Mouse (Mus musculus) hindbrain, embryonic 14.5 days (tissue): ENCODE measurements around the gene Aqp12. TPM values are rescaled to one million over a fixed set of nuclear protein-coding genes. Genes with fewer than 3 reads are reported as not detected.

Experiments
- ATAC-seq: fragments of 200-750 bp; cut with Nextera tagmentation; 2 replicates; pipeline ENCODE4 v1.8.0; 2017; ENCODE audit warnings: moderate number of reproducible peaks, mild to moderate bottlenecking, moderate TSS enrichment, moderate library complexity; ENCODE audit not compliant: low FRiP score
- DNase-seq: peaks from one replicate; pipeline ENCODE4 v3.0.0-alpha.2; 2015; ENCODE audit warnings: low spot score
- H3K27ac ChIP-seq: fragments of 300-500 bp; sonication (generic); 2 replicates; pipeline ENCODE4 v1.5.1; 2014; ENCODE audit warnings: mild to moderate bottlenecking, moderate library complexity
- H3K27me3 ChIP-seq: fragments of 300-500 bp; sonication (generic); 2 replicates; pipeline ENCODE4 v1.6.1; 2014; ENCODE audit warnings: mild to moderate bottlenecking, low read length, mixed read lengths; ENCODE audit not compliant: control insufficient read depth, insufficient read depth
- H3K36me3 ChIP-seq: fragments of 300-500 bp; sonication (generic); replicated peaks from 2 replicates; pipeline ENCODE4 v1.6.1; 2014; ENCODE audit not compliant: control insufficient read depth, insufficient read depth
- H3K4me1 ChIP-seq: fragments of 300-500 bp; sonication (generic); replicated peaks from 2 replicates; pipeline ENCODE4 v1.6.1; 2014; ENCODE audit warnings: antibody characterized with exemption, low read length, mixed read lengths; ENCODE audit not compliant: control insufficient read depth, insufficient read depth
- H3K4me2 ChIP-seq: fragments of 300-500 bp; sonication (generic); replicated peaks from 2 replicates; pipeline ENCODE4 v1.6.1; 2014; ENCODE audit warnings: mild to moderate bottlenecking, moderate library complexity
- H3K4me3 ChIP-seq: fragments of 300-500 bp; sonication (generic); replicated peaks from 2 replicates; pipeline ENCODE4 v1.5.1; 2014; ENCODE audit warnings: mild to moderate bottlenecking, low read length
- H3K9ac ChIP-seq: fragments of 300-500 bp; sonication (generic); 2 replicates; pipeline ENCODE4 v1.6.1; 2014
- H3K9me3 ChIP-seq: fragments of 300-500 bp; sonication (generic); 2 replicates; pipeline ENCODE4 v1.6.1; 2016; ENCODE audit warnings: low read length; ENCODE audit not compliant: control insufficient read depth
- WGBS: fragments of 180-500 bp; shearing (Covaris S2); extraction: QIAGEN DNeasy Blood & Tissue Kit; methylation state at CpG from one replicate; pipeline ENCODE4 v1.1.7; 2014; 5-methylcytosine and 5-hydroxymethylcytosine counted together
- polyA plus RNA-seq: library from polyadenylated mRNA; unstranded; fragments of >200 nt; fragmentation: Nextera tagmentation; extraction: Ambion mirVana; gene quantifications from 2 replicates; pipeline ENCODE4 v1.2.1, GENCODE M21; 2014

Aqp12 gene
- polyA plus RNA-seq, 1 experiment from 2014 or later: not detected

- DNase-seq: no peak
- H3K36me3 ChIP-seq: no peaks in the 10 kb centered on the region
- WGBS: 77% methylated on average over 7 of the region's 7 CpGs
- no peak overlapping the region for H3K9ac ChIP-seq
- no peaks in the 10 kb centered on the region for H3K27me3 ChIP-seq
- no peak overlapping the region for H3K4me2 ChIP-seq
- no peaks in the 10 kb centered on the region for H3K4me1 ChIP-seq
- ATAC-seq: no peak
- no peak overlapping the region for H3K4me3 ChIP-seq
- H3K27ac ChIP-seq: no peak overlapping the region
- no peaks in the 10 kb centered on the region for H3K9me3 ChIP-seq
These were observed 24.9 kb upstream of the Aqp12 start for GRCm38 (mm10) chr1:92981056-92981845.

- DNase-seq: no peak
- WGBS: 92% methylated on average over 17 of the region's 17 CpGs
- H3K4me1 ChIP-seq: no peaks in the 10 kb centered on the region
- H3K9me3 ChIP-seq: no peaks in the 10 kb centered on the region
- no peak overlapping the region for H3K27ac ChIP-seq
- no peaks in the 10 kb centered on the region for H3K36me3 ChIP-seq
- H3K27me3 ChIP-seq: no peaks in the 10 kb centered on the region
- no peak overlapping the region for H3K9ac ChIP-seq
- H3K4me3 ChIP-seq: no peak overlapping the region
- no peak for ATAC-seq
- no peak overlapping the region for H3K4me2 ChIP-seq
These were observed 23.1 kb upstream of the Aqp12 start for GRCm38 (mm10) chr1:92982931-92983605.

GRCm38 (mm10) chr1:92984999-92985398 is 21.1 kb upstream of the Aqp12 start:
- H3K9me3 ChIP-seq: no peaks in the 10 kb centered on the region
- no peaks in the 10 kb centered on the region for H3K36me3 ChIP-seq
- H3K27ac ChIP-seq: no peak overlapping the region
- 87% methylated on average over 5 of the region's 5 CpGs for WGBS
- H3K4me2 ChIP-seq: no peak overlapping the region
- H3K9ac ChIP-seq: no peak overlapping the region
- no peaks in the 10 kb centered on the region for H3K4me1 ChIP-seq
- no peaks in the 10 kb centered on the region for H3K27me3 ChIP-seq
- ATAC-seq: no peak
- H3K4me3 ChIP-seq: no peak overlapping the region
- no peak for DNase-seq

- ATAC-seq (no peak), DNase-seq (no peak)
- Histone ChIP-seq H3K27me3 (no peaks in the 10 kb centered on the region), H3K4me2 (no peak overlapping the region), H3K4me3 (no peak overlapping the region), H3K27ac (no peak overlapping the region), H3K4me1 (no peaks in the 10 kb centered on the region), H3K9me3 (no peaks in the 10 kb centered on the region), H3K9ac (no peak overlapping the region), H3K36me3 (no peaks in the 10 kb centered on the region)
- 90% methylated on average over 4 of the region's 4 CpGs for WGBS
These were observed 17.2 kb upstream of the Aqp12 start for GRCm38 (mm10) chr1:92988894-92989293.

GRCm38 (mm10) chr1:92989891-92990290 is 16.2 kb upstream of the Aqp12 start:
- no peak overlapping the region for H3K4me2 ChIP-seq
- H3K9me3 ChIP-seq: no peaks in the 10 kb centered on the region
- H3K27me3 ChIP-seq: no peaks in the 10 kb centered on the region
- H3K36me3 ChIP-seq: no peaks in the 10 kb centered on the region
- no peak overlapping the region for H3K4me3 ChIP-seq
- 79% methylated on average over 4 of the region's 4 CpGs for WGBS
- H3K4me1 ChIP-seq: no peaks in the 10 kb centered on the region
- no peak overlapping the region for H3K27ac ChIP-seq
- DNase-seq (no peak), ATAC-seq (no peak)
- no peak overlapping the region for H3K9ac ChIP-seq

GRCm38 (mm10) chr1:92992214-92992855 is 13.8 kb upstream of the Aqp12 start:
- Histone ChIP-seq H3K4me1 (no peaks in the 10 kb centered on the region), H3K9me3 (no peaks in the 10 kb centered on the region)
- WGBS: 85% methylated on average over 6 of the region's 6 CpGs

GRCm38 (mm10) chr1:92992880-92993279 is 13.3 kb upstream of the Aqp12 start:
- H3K4me1 ChIP-seq: no peaks in the 10 kb centered on the region
- H3K4me2 ChIP-seq: no peak overlapping the region
- H3K27ac ChIP-seq: no peak overlapping the region
- DNase-seq (no peak), ATAC-seq (no peak)
- H3K9ac ChIP-seq: no peak overlapping the region
- H3K27me3 ChIP-seq: no peaks in the 10 kb centered on the region
- WGBS: 53% methylated on average over 2 of the region's 2 CpGs
- no peaks in the 10 kb centered on the region for H3K36me3 ChIP-seq
- no peaks in the 10 kb centered on the region for H3K9me3 ChIP-seq
- no peak overlapping the region for H3K4me3 ChIP-seq

More at GRCm38 (mm10) chr1:92992214-92992855, 13.8 kb upstream of the Aqp12 start:
- H3K4me3 ChIP-seq: no peak overlapping the region
- no peaks in the 10 kb centered on the region for H3K36me3 ChIP-seq
- DNase-seq (no peak), ATAC-seq (no peak)
- no peak overlapping the region for H3K9ac ChIP-seq
- H3K4me2 ChIP-seq: no peak overlapping the region
- H3K27ac ChIP-seq: no peak overlapping the region
- no peaks in the 10 kb centered on the region for H3K27me3 ChIP-seq

- Histone ChIP-seq H3K27ac (no peak overlapping the region), H3K27me3 (no peaks in the 10 kb centered on the region), H3K4me3 (no peak overlapping the region), H3K4me1 (no peaks in the 10 kb centered on the region), H3K9ac (no peak overlapping the region), H3K36me3 (no peaks in the 10 kb centered on the region), H3K9me3 (no peaks in the 10 kb centered on the region), H3K4me2 (no peak overlapping the region)
- WGBS: 74% methylated on average over 4 of the region's 4 CpGs
- DNase-seq: no peak
- ATAC-seq: no peak
These were observed 3.1 kb downstream of the Aqp12 start for GRCm38 (mm10) chr1:93009196-93009595.

GRCm38 (mm10) chr1:93010731-93011130 is 4.6 kb downstream of the Aqp12 start:
- Histone ChIP-seq H3K9ac (no peak overlapping the region), H3K9me3 (no peaks in the 10 kb centered on the region), H3K4me2 (no peak overlapping the region), H3K27ac (no peak overlapping the region), H3K36me3 (peaks cover 7% of the 10 kb centered on the region; the same call in 1 of the 2 replicates), H3K4me1 (no peaks in the 10 kb centered on the region), H3K27me3 (no peaks in the 10 kb centered on the region), H3K4me3 (no peak overlapping the region)
- DNase-seq (no peak), ATAC-seq (no peak)
- 32% methylated on average over 3 of the region's 3 CpGs for WGBS
